Mouse (Mus musculus) G1E (cell line): ENCODE measurements around the gene Msh2. TPM values are rescaled to one million over a fixed set of nuclear protein-coding genes. Genes with fewer than 3 reads are reported as not detected.
"Not testable (repeated sequence)": the region's sequence is repeated elsewhere in the genome, so short reads cannot be mapped to it uniquely, and the experiment has no call there.

Experiments
- ATAC-seq: 2 replicates; pipeline ENCODE4 v1.8.0; 2016; ENCODE audit warnings: mild to moderate bottlenecking; ENCODE audit not compliant: insufficient number of reproducible peaks, poor library complexity, low FRiP score, severe bottlenecking; ENCODE audit errors: extremely low read depth
- DNase-seq: peaks from one replicate; pipeline ENCODE4 v3.0.0; 2012; ENCODE audit warnings: low spot score
- H3K27me3 ChIP-seq: 2 replicates; pipeline ENCODE4 v1.6.1; 2012; ENCODE audit warnings: mild to moderate bottlenecking, low read length, inconsistent platforms; ENCODE audit not compliant: insufficient read depth
- H3K36me3 ChIP-seq: replicated peaks from 2 replicates; pipeline ENCODE3; 2012; ENCODE audit warnings: mild to moderate bottlenecking, inconsistent platforms
- H3K4me1 ChIP-seq: 2 replicates; pipeline ENCODE4 v1.6.1; 2012; ENCODE audit warnings: low read depth, low read length, inconsistent platforms, mixed read lengths; ENCODE audit not compliant: insufficient read depth
- H3K4me3 ChIP-seq: 2 replicates; pipeline ENCODE4 v1.5.1; 2012; ENCODE audit warnings: low read depth, mild to moderate bottlenecking, inconsistent platforms, low read length, moderate library complexity, mixed read lengths
- H3K9me3 ChIP-seq: replicated peaks from 2 replicates; pipeline ENCODE4 v1.6.1; 2012; ENCODE audit warnings: inconsistent platforms
- CTCF ChIP-seq: IDR thresholded peaks from 2 replicates; pipeline ENCODE4 v1.5.1; 2012; ENCODE audit warnings: low read depth, low read length, inconsistent platforms, mixed read lengths
- GATA1 ChIP-seq: IDR thresholded peaks from 2 replicates; pipeline ENCODE4 v1.6.1; 2012; ENCODE audit warnings: borderline replicate concordance, low read length, inconsistent platforms, mixed read lengths
- GATA2 ChIP-seq: IDR thresholded peaks from 2 replicates; pipeline ENCODE4 v1.6.1; 2012; ENCODE audit warnings: low read depth, low read length, inconsistent platforms, borderline replicate concordance
- POLR2AphosphoS5 ChIP-seq: IDR thresholded peaks from 2 replicates; pipeline ENCODE4 v1.6.1; 2012; ENCODE audit warnings: low read depth, low read length, inconsistent platforms; ENCODE audit not compliant: insufficient replicate concordance
- TAL1 ChIP-seq: conservative IDR thresholded peaks from 2 replicates; pipeline ENCODE4 v1.6.1; 2012; ENCODE audit warnings: low read depth, low read length, inconsistent platforms, mixed read lengths
- polyA plus RNA-seq: library from polyadenylated mRNA; stranded (reverse); fragments of >175 nt; gene quantifications from 2 replicates; pipeline ENCODE4 v1.2.3, GENCODE M21; 2012
- total RNA-seq, 2 experiments: library from RNA; stranded (forward) in 1 of 2; stranded (reverse) in 1 of 2; fragments of 200-1000 nt in 1 of 2; fragments of >200 nt in 1 of 2; fragmentation: Nextera tagmentation in 1 of 2; gene quantifications; 2 replicates each; pipeline ENCODE4 v1.2.3; 2014 to 2017

Msh2 gene
- total and polyA plus RNA-seq, 3 experiments = 58.5 to 110 (median 64.9) TPM

GRCm38 (mm10) chr17:87672677-87673286 is 652 bp downstream of the Msh2 start:
- H3K27me3 ChIP-seq = no peaks in the 10 kb centered on the region
- H3K4me3 ChIP-seq = peak overlapping the region; percentile 93
- DNase-seq (peak; percentile 55), ATAC-seq (0 out of 2 replicates have a peak, but pooled peaks have one; percentile 5)
- TF ChIP-seq TAL1 = no peak
- H3K36me3 ChIP-seq = peaks cover 36% of the 10 kb centered on the region
- no peaks in the 10 kb centered on the region for H3K9me3 ChIP-seq
- peaks cover 30% of the 10 kb centered on the region for H3K4me1 ChIP-seq

GRCm38 (mm10) chr17:87676916-87677474 is 4.9 kb downstream of the Msh2 start:
- H3K27me3 ChIP-seq, H3K4me3 ChIP-seq, ATAC-seq, DNase-seq, H3K9me3 ChIP-seq: not testable (repeated sequence)
- peaks cover 31% of the 10 kb centered on the region for H3K4me1 ChIP-seq
- peaks cover 73% of the 10 kb centered on the region for H3K36me3 ChIP-seq

- no peak for TF ChIP-seq TAL1
Observed at GRCm38 (mm10) chr17:87677656-87678055, 5.5 kb downstream of the Msh2 start.

GRCm38 (mm10) chr17:87689217-87689616 is 17.1 kb downstream of the Msh2 start:
- H3K9me3 ChIP-seq = no peaks in the 10 kb centered on the region
- no peaks in the 10 kb centered on the region for H3K27me3 ChIP-seq
- H3K4me3 ChIP-seq = no peak overlapping the region
- DNase-seq (no peak), ATAC-seq (no peak)
- peaks cover 92% of the 10 kb centered on the region for H3K36me3 ChIP-seq
- H3K4me1 ChIP-seq = no peaks in the 10 kb centered on the region
- TF ChIP-seq GATA2 (no peak), POLR2AphosphoS5 (no peak), TAL1 (no peak), CTCF (no peak), GATA1 (no peak)

More at GRCm38 (mm10) chr17:87677656-87678055, 5.5 kb downstream of the Msh2 start:
- Histone ChIP-seq H3K4me3 (no peak overlapping the region), H3K9me3 (no peaks in the 10 kb centered on the region), H3K27me3 (no peaks in the 10 kb centered on the region), H3K36me3 (peaks cover 79% of the 10 kb centered on the region), H3K4me1 (peaks cover 31% of the 10 kb centered on the region)
- DNase-seq = no peak
- no peak for ATAC-seq

- H3K36me3 ChIP-seq = peaks cover 91% of the 10 kb centered on the region
- no peak for DNase-seq
Observed at GRCm38 (mm10) chr17:87691958-87692357, 19.8 kb downstream of the Msh2 start.

GRCm38 (mm10) chr17:87695874-87696465 is 23.8 kb downstream of the Msh2 start:
- H3K9me3 ChIP-seq = no peaks in the 10 kb centered on the region
- H3K27me3 ChIP-seq = no peaks in the 10 kb centered on the region
- H3K4me1 ChIP-seq = peaks cover 6% of the 10 kb centered on the region
- DNase-seq = no peak
- peaks cover 92% of the 10 kb centered on the region for H3K36me3 ChIP-seq
- no peak overlapping the region for H3K4me3 ChIP-seq
- ATAC-seq = no peak
- no peak for TF ChIP-seq TAL1
- TF ChIP-seq GATA2 = no peak
- no peak for TF ChIP-seq POLR2AphosphoS5
- TF ChIP-seq CTCF = no peak
- no peak for TF ChIP-seq GATA1

More at GRCm38 (mm10) chr17:87691958-87692357, 19.8 kb downstream of the Msh2 start:
- Histone ChIP-seq H3K27me3 (no peaks in the 10 kb centered on the region), H3K9me3 (no peaks in the 10 kb centered on the region), H3K4me1 (peaks cover 6% of the 10 kb centered on the region), H3K4me3 (no peak overlapping the region)
- no peak for ATAC-seq
- TF ChIP-seq GATA2 = no peak
- TF ChIP-seq TAL1 = no peak
- no peak for TF ChIP-seq CTCF
- no peak for TF ChIP-seq GATA1
- TF ChIP-seq POLR2AphosphoS5 = no peak

GRCm38 (mm10) chr17:87696814-87697213 is 24.7 kb downstream of the Msh2 start:
- Histone ChIP-seq H3K9me3 (no peaks in the 10 kb centered on the region), H3K36me3 (peaks cover 92% of the 10 kb centered on the region), H3K4me3 (no peak overlapping the region), H3K4me1 (peaks cover 6% of the 10 kb centered on the region), H3K27me3 (no peaks in the 10 kb centered on the region)
- DNase-seq (no peak), ATAC-seq (no peak)
- TF ChIP-seq GATA1 (no peak), TAL1 (no peak), POLR2AphosphoS5 (no peak), GATA2 (no peak), CTCF (no peak)
